Mouse (Mus musculus) small intestine, adult 10 weeks (tissue): Measurements from ENCODE around the gene Neurl4. TPM values are rescaled to one million over a fixed set of nuclear protein-coding genes. Genes with fewer than 3 reads are reported as not detected.

Source experiments
- polyA plus RNA-seq: library from polyadenylated mRNA; stranded (reverse); fragments of 350-450 nt; fragmentation: Illumina TruSeq; extraction: RNeasy Lipid Tissue Mini Kit (QIAGEN cat#74804); gene quantifications from one replicate; pipeline ENCODE4 v1.2.3, GENCODE M21; 2014; ENCODE audit warnings: low replicate concordance

Gene Neurl4
- 1.6 TPM for polyA plus RNA-seq

GRCm38 (mm10) chr11:69900471-69901405, at the start of gene Neurl4, which contains the start of gene 2810408A11Rik:
TSS of gene Neurl4 (plus strand) at chr11:69901072.
TSS of gene 2810408A11Rik (minus strand) at chr11:69900987.

GRCm38 (mm10) chr11:69858113-69858998, 42.5 kb upstream of the Neurl4 start, which contains the start of gene Tnk1:
TSS of gene Tnk1 (minus strand) at chr11:69858730.

GRCm38 (mm10) chr11:69877878-69878277, 23.0 kb upstream of the Neurl4 start, which contains the start of gene Tmem95:
TSS of gene Tmem95 (minus strand) at chr11:69878018.

GRCm38 (mm10) chr11:69880853-69881603, 19.8 kb upstream of the Neurl4 start, which contains the start of gene Kctd11:
TSS of gene Kctd11 (minus strand) at chr11:69881406.

GRCm38 (mm10) chr11:69895291-69895690, 5.6 kb upstream of the Neurl4 start, which contains the start of gene Acap1:
TSS of gene Acap1 (minus strand) at chr11:69895539.

GRCm38 (mm10) chr11:69913554-69914371, 12.9 kb downstream of the Neurl4 start, which contains the start of gene Gps2:
TSS of gene Gps2 (plus strand) at chr11:69913888.

GRCm38 (mm10) chr11:69921114-69922011, 20.5 kb downstream of the Neurl4 start, which contains the start of gene Eif5a:
TSS of gene Eif5a (minus strand) at chr11:69921958.

GRCm38 (mm10) chr11:69935137-69935879, 34.4 kb downstream of the Neurl4 start, which contains the start of gene Ybx2:
TSS of gene Ybx2 (plus strand) at chr11:69935796.

GRCm38 (mm10) chr11:69948066-69948762, 47.3 kb downstream of the Neurl4 start, which contains the start of gene Slc2a4:
TSS of gene Slc2a4 (minus strand) at chr11:69948188.

Other genes starting within 250 kb of the Neurl4 start
- not detected for gene Sox15, start 245.8 kb upstream of the Neurl4 start, polyA plus RNA-seq
- gene Mpdu1, start 238.4 kb upstream of the Neurl4 start, polyA plus RNA-seq: 15.1 TPM
- gene Cd68, start 234.9 kb upstream of the Neurl4 start, polyA plus RNA-seq: 1.7 TPM
- 261 TPM for gene Eif4a1, start 228.6 kb upstream of the Neurl4 start, polyA plus RNA-seq
- 73.2 TPM for gene Senp3, start 219.0 kb upstream of the Neurl4 start, polyA plus RNA-seq
- gene Tnfsf13, start 215.3 kb upstream of the Neurl4 start, polyA plus RNA-seq: 26.8 TPM
- 0.41 TPM for gene Tnfsf12, start 205.2 kb upstream of the Neurl4 start, polyA plus RNA-seq
- gene Tnfsfm13, start 205.0 kb upstream of the Neurl4 start, polyA plus RNA-seq: 3.9 TPM
- gene Polr2a, start 142.4 kb upstream of the Neurl4 start, polyA plus RNA-seq: 15.6 TPM
- gene Slc35g3, start 139.1 kb upstream of the Neurl4 start, polyA plus RNA-seq: not detected
- 8.3 TPM for gene Zbtb4, start 135.2 kb upstream of the Neurl4 start, polyA plus RNA-seq
- gene Chrnb1, start 105.1 kb upstream of the Neurl4 start, polyA plus RNA-seq: 4.4 TPM
- 4.6 TPM for gene Fgf11, start 99.2 kb upstream of the Neurl4 start, polyA plus RNA-seq
- 10.2 TPM for gene Tmem102, start 95.4 kb upstream of the Neurl4 start, polyA plus RNA-seq
- gene Gm39566, start 85.8 kb upstream of the Neurl4 start, polyA plus RNA-seq: not detected
- gene Spem2, start 82.6 kb upstream of the Neurl4 start, polyA plus RNA-seq: not detected
- not detected for gene Spem1, start 78.9 kb upstream of the Neurl4 start, polyA plus RNA-seq
- 0.15 TPM for gene Nlgn2, start 63.3 kb upstream of the Neurl4 start, polyA plus RNA-seq
- gene Tmem256, start 62.6 kb upstream of the Neurl4 start, polyA plus RNA-seq: 4.2 TPM
- 0.33 TPM for gene Plscr3, start 54.7 kb upstream of the Neurl4 start, polyA plus RNA-seq
- gene Tnk1, start 42.3 kb upstream of the Neurl4 start, polyA plus RNA-seq: 5.0 TPM
- not detected for gene Tmem95, start 23.1 kb upstream of the Neurl4 start, polyA plus RNA-seq
- gene Kctd11, start 19.7 kb upstream of the Neurl4 start, polyA plus RNA-seq: 1.4 TPM
- gene Acap1, start 5.5 kb upstream of the Neurl4 start, polyA plus RNA-seq: 0.67 TPM
- 7.0 TPM for gene 2810408A11Rik, start 85 bp upstream of the Neurl4 start, polyA plus RNA-seq
- 10.7 TPM for gene Gps2, start 12.8 kb downstream of the Neurl4 start, polyA plus RNA-seq
- 136 TPM for gene Eif5a, start 20.9 kb downstream of the Neurl4 start, polyA plus RNA-seq
- gene Ybx2, start 34.7 kb downstream of the Neurl4 start, polyA plus RNA-seq: 2.3 TPM
- 0.33 TPM for gene Slc2a4, start 47.1 kb downstream of the Neurl4 start, polyA plus RNA-seq
- gene Cldn7, start 63.7 kb downstream of the Neurl4 start, polyA plus RNA-seq: 140 TPM
- gene Ctdnep1, start 80.1 kb downstream of the Neurl4 start, polyA plus RNA-seq: 41.0 TPM
- gene Elp5, start 81.4 kb downstream of the Neurl4 start, polyA plus RNA-seq: 3.9 TPM
- 558 TPM for gene Gabarap, start 90.1 kb downstream of the Neurl4 start, polyA plus RNA-seq
- gene Phf23, start 94.7 kb downstream of the Neurl4 start, polyA plus RNA-seq: 14.8 TPM
- not detected for gene Dvl2, start 99.5 kb downstream of the Neurl4 start, polyA plus RNA-seq
- 4.8 TPM for gene Acadvl, start 114.3 kb downstream of the Neurl4 start, polyA plus RNA-seq
- gene Dlg4, start 115.9 kb downstream of the Neurl4 start, polyA plus RNA-seq: 0.30 TPM
- gene Asgr1, start 153.0 kb downstream of the Neurl4 start, polyA plus RNA-seq: not detected
- gene Asgr2, start 191.6 kb downstream of the Neurl4 start, polyA plus RNA-seq: not detected
- gene Mgl2, start 229.3 kb downstream of the Neurl4 start, polyA plus RNA-seq: 5.1 TPM